Mouse (Mus musculus) heart, embryonic 15.5 days (tissue): ENCODE measurements around the gene Aanat. TPM values are rescaled to one million over a fixed set of nuclear protein-coding genes. Genes with fewer than 3 reads are reported as not detected.
"Not testable (repeated sequence)": the region's sequence is repeated elsewhere in the genome, so short reads cannot be mapped to it uniquely, and the experiment has no call there.

Source experiments
- ATAC-seq: fragments of 200-750 bp; cut with Nextera tagmentation; replicated peaks from 2 replicates; pipeline ENCODE4 v1.8.0; 2017; ENCODE audit warnings: low read depth, moderate TSS enrichment; ENCODE audit not compliant: insufficient number of reproducible peaks, insufficient read depth, low FRiP score
- H3K27ac ChIP-seq: fragments of 300-500 bp; sonication (generic); 2 replicates; pipeline ENCODE4 v1.5.1; 2015; ENCODE audit warnings: mild to moderate bottlenecking, inconsistent platforms
- H3K27me3 ChIP-seq: fragments of 300-500 bp; sonication (generic); 2 replicates; pipeline ENCODE4 v1.6.1; 2015; ENCODE audit warnings: inconsistent platforms
- H3K36me3 ChIP-seq: fragments of 300-500 bp; sonication (generic); 2 replicates; pipeline ENCODE4 v1.6.1; 2015; ENCODE audit warnings: mild to moderate bottlenecking, inconsistent platforms
- H3K4me1 ChIP-seq: fragments of 300-500 bp; sonication (generic); replicated peaks from 2 replicates; pipeline ENCODE4 v1.6.1; 2015; ENCODE audit warnings: inconsistent platforms
- H3K4me2 ChIP-seq: fragments of 300-500 bp; sonication (generic); 2 replicates; pipeline ENCODE4 v1.6.1; 2015; ENCODE audit warnings: inconsistent platforms, mild to moderate bottlenecking, moderate library complexity
- H3K4me3 ChIP-seq: fragments of 300-500 bp; sonication (generic); 2 replicates; pipeline ENCODE4 v1.5.1; 2015; ENCODE audit warnings: mild to moderate bottlenecking, inconsistent platforms
- H3K9ac ChIP-seq: fragments of 300-500 bp; sonication (generic); 2 replicates; pipeline ENCODE4 v1.6.1; 2015; ENCODE audit warnings: mild to moderate bottlenecking, inconsistent platforms
- H3K9me3 ChIP-seq: fragments of 300-500 bp; sonication (generic); replicated peaks from 2 replicates; pipeline ENCODE4 v1.6.1; 2016; ENCODE audit warnings: inconsistent platforms
- WGBS: fragments of 180-500 bp; shearing (Covaris S2); methylation state at CpG from one replicate; pipeline ENCODE4 v1.1.7; 2015; ENCODE audit warnings: mixed read lengths; 5-methylcytosine and 5-hydroxymethylcytosine counted together
- polyA plus RNA-seq: library from polyadenylated mRNA; unstranded; fragments of >200 nt; fragmentation: Nextera tagmentation; extraction: Ambion mirVana; gene quantifications from 2 replicates; pipeline ENCODE4 v1.2.1, GENCODE M21; 2015

The Aanat gene
- polyA plus RNA-seq, 1 experiment from 2014 or later = not detected

GRCm38 (mm10) chr11:116593345-116593744, 7.1 kb downstream of the Aanat start:
- H3K36me3 ChIP-seq = peaks cover 3% of the 10 kb centered on the region; the same call in 1 of the 2 replicates
- H3K27ac ChIP-seq = no peak overlapping the region
- H3K9ac ChIP-seq = no peak overlapping the region
- H3K4me2 ChIP-seq = no peak overlapping the region
- H3K4me3 ChIP-seq = no peak overlapping the region
- peaks cover 14% of the 10 kb centered on the region for H3K4me1 ChIP-seq
- ATAC-seq = no peak
- no peaks in the 10 kb centered on the region for H3K27me3 ChIP-seq
- no peaks in the 10 kb centered on the region for H3K9me3 ChIP-seq
- 79% methylated on average over 4 of the region's 4 CpGs for WGBS

GRCm38 (mm10) chr11:116596766-116597165, 10.5 kb downstream of the Aanat start:
- Histone ChIP-seq H3K4me1 (peaks cover 6% of the 10 kb centered on the region; the same call in 1 of the 2 replicates), H3K27ac (no peak overlapping the region), H3K4me2 (no peak overlapping the region), H3K4me3 (no peak overlapping the region), H3K27me3 (no peaks in the 10 kb centered on the region), H3K9me3 (no peaks in the 10 kb centered on the region), H3K36me3 (peaks cover 16% of the 10 kb centered on the region; the same call in 1 of the 2 replicates), H3K9ac (no peak overlapping the region)
- no peak for ATAC-seq
- WGBS = 86% methylated on average over 19 of the region's 19 CpGs

- no peak overlapping the region for H3K27ac ChIP-seq
- H3K36me3 ChIP-seq = peaks cover 20% of the 10 kb centered on the region; the same call in 1 of the 2 replicates
- no peak for ATAC-seq
- H3K4me1 ChIP-seq = no peaks in the 10 kb centered on the region
- WGBS = 87% methylated on average over 8 of the region's 8 CpGs
- no peaks in the 10 kb centered on the region for H3K27me3 ChIP-seq
- H3K4me2 ChIP-seq = no peak overlapping the region
- no peaks in the 10 kb centered on the region for H3K9me3 ChIP-seq
- H3K9ac ChIP-seq = no peak overlapping the region
- no peak overlapping the region for H3K4me3 ChIP-seq
These were observed 12.0 kb downstream of the Aanat start for GRCm38 (mm10) chr11:116598193-116598592.

GRCm38 (mm10) chr11:116599230-116599629, 13.0 kb downstream of the Aanat start:
- Histone ChIP-seq H3K9ac (no peak overlapping the region), H3K4me1 (no peaks in the 10 kb centered on the region), H3K36me3 (peaks cover 30% of the 10 kb centered on the region; the same call in 1 of the 2 replicates), H3K4me3 (no peak overlapping the region), H3K9me3 (no peaks in the 10 kb centered on the region), H3K27ac (no peak overlapping the region), H3K4me2 (no peak overlapping the region), H3K27me3 (no peaks in the 10 kb centered on the region)
- 91% methylated on average over 15 of the region's 15 CpGs for WGBS
- no peak for ATAC-seq

GRCm38 (mm10) chr11:116601166-116601565, 14.9 kb downstream of the Aanat start:
- H3K36me3 ChIP-seq = peaks cover 37% of the 10 kb centered on the region; the same call in 1 of the 2 replicates
- no peak overlapping the region for H3K4me2 ChIP-seq
- 89% methylated on average over 8 of the region's 8 CpGs for WGBS

GRCm38 (mm10) chr11:116602043-116602442, 15.8 kb downstream of the Aanat start:
- Histone ChIP-seq H3K4me2 (no peak overlapping the region), H3K36me3 (peaks cover 37% of the 10 kb centered on the region; the same call in 1 of the 2 replicates), H3K27me3 (no peaks in the 10 kb centered on the region), H3K27ac (no peak overlapping the region), H3K9me3 (no peaks in the 10 kb centered on the region), H3K4me3 (no peak overlapping the region), H3K9ac (no peak overlapping the region), H3K4me1 (no peaks in the 10 kb centered on the region)
- 86% methylated on average over 8 of the region's 8 CpGs for WGBS
- no peak for ATAC-seq

More at GRCm38 (mm10) chr11:116601166-116601565, 14.9 kb downstream of the Aanat start:
- no peaks in the 10 kb centered on the region for H3K9me3 ChIP-seq
- H3K4me1 ChIP-seq = no peaks in the 10 kb centered on the region
- no peak overlapping the region for H3K9ac ChIP-seq
- H3K4me3 ChIP-seq = no peak overlapping the region
- H3K27ac ChIP-seq = no peak overlapping the region
- no peaks in the 10 kb centered on the region for H3K27me3 ChIP-seq
- no peak for ATAC-seq

- Histone ChIP-seq H3K9ac (no peak overlapping the region), H3K27me3 (no peaks in the 10 kb centered on the region), H3K4me1 (no peaks in the 10 kb centered on the region), H3K27ac (no peak overlapping the region), H3K9me3 (no peaks in the 10 kb centered on the region), H3K36me3 (peaks cover 37% of the 10 kb centered on the region; the same call in 1 of the 2 replicates), H3K4me2 (no peak overlapping the region), H3K4me3 (no peak overlapping the region)
- ATAC-seq = no peak
- 75% methylated on average over 10 of the region's 10 CpGs for WGBS
These were observed 17.1 kb downstream of the Aanat start for GRCm38 (mm10) chr11:116603339-116603738.

GRCm38 (mm10) chr11:116604097-116604496, 17.9 kb downstream of the Aanat start:
- Histone ChIP-seq H3K27me3 (no peaks in the 10 kb centered on the region), H3K4me1 (no peaks in the 10 kb centered on the region), H3K9me3 (no peaks in the 10 kb centered on the region), H3K27ac (no peak overlapping the region), H3K36me3 (peaks cover 30% of the 10 kb centered on the region; the same call in 1 of the 2 replicates), H3K4me2 (no peak overlapping the region), H3K9ac (no peak overlapping the region), H3K4me3 (no peak overlapping the region)
- ATAC-seq = no peak
- 89% methylated on average over 12 of the region's 12 CpGs for WGBS

GRCm38 (mm10) chr11:116607717-116608116, 21.5 kb downstream of the Aanat start:
- peaks cover 25% of the 10 kb centered on the region; the same call in 1 of the 2 replicates for H3K36me3 ChIP-seq
- peaks cover 3% of the 10 kb centered on the region for H3K4me1 ChIP-seq
- ATAC-seq = no peak
- no peak overlapping the region for H3K4me3 ChIP-seq
- no peaks in the 10 kb centered on the region for H3K9me3 ChIP-seq
- no peaks in the 10 kb centered on the region for H3K27me3 ChIP-seq
- H3K27ac ChIP-seq = no peak overlapping the region
- no peak overlapping the region for H3K9ac ChIP-seq
- H3K4me2 ChIP-seq = no peak overlapping the region
- WGBS = 89% methylated on average over 3 of the region's 3 CpGs

- no peak for ATAC-seq
- no peaks in the 10 kb centered on the region for H3K9me3 ChIP-seq
- no peak overlapping the region for H3K27ac ChIP-seq
- no peak overlapping the region for H3K4me3 ChIP-seq
- H3K4me1 ChIP-seq = peaks cover 10% of the 10 kb centered on the region
- no peak overlapping the region for H3K9ac ChIP-seq
- H3K4me2 ChIP-seq = no peak overlapping the region
- 87% methylated on average over 15 of the region's 15 CpGs for WGBS
- peaks cover 9% of the 10 kb centered on the region; the same call in 1 of the 2 replicates for H3K36me3 ChIP-seq
- no peaks in the 10 kb centered on the region for H3K27me3 ChIP-seq
These were observed 23.9 kb downstream of the Aanat start for GRCm38 (mm10) chr11:116609965-116610630.

GRCm38 (mm10) chr11:116611168-116611567, 24.9 kb downstream of the Aanat start:
- ATAC-seq, H3K9me3 ChIP-seq, H3K4me2 ChIP-seq, H3K27me3 ChIP-seq, H3K27ac ChIP-seq, H3K36me3 ChIP-seq, H3K4me3 ChIP-seq, H3K9ac ChIP-seq: not testable (repeated sequence)
- 84% methylated on average over 9 of the region's 9 CpGs for WGBS
- peaks cover 20% of the 10 kb centered on the region for H3K4me1 ChIP-seq

GRCm38 (mm10) chr11:116611883-116612282, 25.7 kb downstream of the Aanat start:
- Histone ChIP-seq H3K9me3 (no peaks in the 10 kb centered on the region), H3K9ac (no peak overlapping the region), H3K4me3 (no peak overlapping the region), H3K4me1 (peaks cover 27% of the 10 kb centered on the region), H3K4me2 (no peak overlapping the region), H3K27ac (no peak overlapping the region), H3K27me3 (no peaks in the 10 kb centered on the region), H3K36me3 (peaks cover 3% of the 10 kb centered on the region; the same call in 1 of the 2 replicates)
- ATAC-seq = no peak
- WGBS = 89% methylated on average over 9 of the region's 9 CpGs
